Mouse (Mus musculus) lung, adult 2 months (tissue): ENCODE data around the gene Tnfrsf25.

Source experiments
- CTCF ChIP-seq: fragments of 200-500 bp; IDR thresholded peaks from 2 replicates; pipeline ENCODE4 v1.5.1; 2011; ENCODE audit warnings: mild to moderate bottlenecking, low read length, control low read depth; ENCODE audit not compliant: insufficient read depth
- POLR2A ChIP-seq: fragments of 200-500 bp; IDR thresholded peaks from 2 replicates; pipeline ENCODE4 v1.6.1; 2011; ENCODE audit warnings: low read depth, mild to moderate bottlenecking, control low read depth, low read length, borderline replicate concordance; ENCODE audit errors: extremely low read depth

GRCm38 (mm10) chr4:152072655-152073054 is 43.1 kb upstream of the Tnfrsf25 start:
- no peak for TF ChIP-seq CTCF
- TF ChIP-seq POLR2A, result no peak
